Mouse (Mus musculus) small intestine, adult 2 months (tissue): ENCODE measurements at regions not wholly inside any gene's neighbourhood (a gene's known extent, or its start where the extent isn't known, plus 50 kb on each side); places are given as distances from the start of the nearest gene placed in this dataset.

Experiments used
- H3K27ac ChIP-seq: fragments of 200-500 bp; 2 replicates; pipeline ENCODE4 v1.5.1; 2012; ENCODE audit warnings: low read depth, low read length, control low read depth, inconsistent platforms; ENCODE audit not compliant: insufficient read depth
- H3K27me3 ChIP-seq: fragments of 200-500 bp; 2 replicates; pipeline ENCODE4 v1.6.1; 2012; ENCODE audit warnings: mild to moderate bottlenecking, moderate library complexity, low read length, inconsistent platforms; ENCODE audit not compliant: control insufficient read depth, insufficient read depth
- H3K36me3 ChIP-seq: fragments of 200-500 bp; 2 replicates; pipeline ENCODE4 v1.6.1; 2012; ENCODE audit warnings: mild to moderate bottlenecking, low read length, control low read depth, inconsistent platforms; ENCODE audit not compliant: control insufficient read depth, insufficient read depth
- H3K4me1 ChIP-seq: fragments of 200-500 bp; 2 replicates; pipeline ENCODE4 v1.6.1; 2012; ENCODE audit warnings: low read length, inconsistent platforms, mixed read lengths; ENCODE audit not compliant: control insufficient read depth, insufficient read depth, insufficient read length
- H3K4me3 ChIP-seq: fragments of 200-500 bp; 2 replicates; pipeline ENCODE4 v1.5.1; 2012; ENCODE audit warnings: low read depth, mild to moderate bottlenecking, control low read depth, inconsistent platforms, low read length, moderate library complexity
- CTCF ChIP-seq: fragments of 200-500 bp; IDR thresholded peaks from 2 replicates; pipeline ENCODE4 v1.5.1; 2012; ENCODE audit warnings: low read depth, mild to moderate bottlenecking, control low read depth, inconsistent platforms, low read length, moderate library complexity, mixed read lengths; ENCODE audit not compliant: insufficient replicate concordance, insufficient read length; ENCODE audit errors: extremely low read depth
- POLR2A ChIP-seq: fragments of 200-500 bp; IDR thresholded peaks from 2 replicates; pipeline ENCODE4 v1.6.1; 2012; ENCODE audit warnings: low read depth, mild to moderate bottlenecking, control low read depth, inconsistent platforms, low read length, moderate library complexity
- WGBS: fragments of 180-500 bp; shearing (Covaris S2); methylation state at CpG from one replicate; pipeline ENCODE4 v1.1.7; 2018; 5-methylcytosine and 5-hydroxymethylcytosine counted together

GRCm38 (mm10) chr10:24444572-24444971 lies 150.7 kb upstream of the Ccn2 start:
- no peak overlapping the region for H3K4me3 ChIP-seq
- TF ChIP-seq CTCF (no peak), POLR2A (no peak)
- H3K4me1 ChIP-seq = peaks cover 2% of the 10 kb centered on the region; the same call in 1 of the 2 replicates
- no peaks in the 10 kb centered on the region for H3K27me3 ChIP-seq
- H3K27ac ChIP-seq = no peak overlapping the region
- no peaks in the 10 kb centered on the region for H3K36me3 ChIP-seq
- 73% methylated on average over 1 of the region's 1 CpGs for WGBS

GRCm38 (mm10) chr10:24445036-24445435 lies 150.2 kb upstream of the Ccn2 start:
- TF ChIP-seq POLR2A (no peak), CTCF (no peak)
- Histone ChIP-seq H3K27me3 (no peaks in the 10 kb centered on the region), H3K36me3 (no peaks in the 10 kb centered on the region), H3K27ac (no peak overlapping the region), H3K4me1 (peaks cover 2% of the 10 kb centered on the region; the same call in 1 of the 2 replicates), H3K4me3 (no peak overlapping the region)
- 66% methylated on average over 6 of the region's 6 CpGs for WGBS

GRCm38 (mm10) chr10:24446168-24446567 lies 149.1 kb upstream of the Ccn2 start:
- TF ChIP-seq CTCF = no peak
- H3K27ac ChIP-seq = no peak overlapping the region
- H3K4me3 ChIP-seq = no peak overlapping the region
- 26% methylated on average over 8 of the region's 8 CpGs for WGBS
- H3K36me3 ChIP-seq = no peaks in the 10 kb centered on the region
- H3K27me3 ChIP-seq = no peaks in the 10 kb centered on the region
- peaks cover 2% of the 10 kb centered on the region; the same call in 1 of the 2 replicates for H3K4me1 ChIP-seq

GRCm38 (mm10) chr10:24447135-24447534 lies 148.1 kb upstream of the Ccn2 start:
- WGBS = 43% methylated on average over 6 of the region's 6 CpGs
- peaks cover 2% of the 10 kb centered on the region; the same call in 1 of the 2 replicates for H3K4me1 ChIP-seq
- no peak overlapping the region for H3K4me3 ChIP-seq
- TF ChIP-seq POLR2A = no peak
- TF ChIP-seq CTCF = no peak
- H3K27ac ChIP-seq = no peak overlapping the region
- H3K27me3 ChIP-seq = no peaks in the 10 kb centered on the region
- H3K36me3 ChIP-seq = no peaks in the 10 kb centered on the region

- H3K4me1 ChIP-seq = peaks cover 2% of the 10 kb centered on the region; the same call in 1 of the 2 replicates
- 62% methylated on average over 9 of the region's 9 CpGs for WGBS
- H3K27me3 ChIP-seq = no peaks in the 10 kb centered on the region
- H3K4me3 ChIP-seq = no peak overlapping the region
- peak overlapping the region; percentile 27; the same call in 1 of the 2 replicates for H3K27ac ChIP-seq
- no peaks in the 10 kb centered on the region for H3K36me3 ChIP-seq
- TF ChIP-seq POLR2A (no peak), CTCF (no peak)
Measured at GRCm38 (mm10) chr10:24448001-24448561, 147.2 kb upstream of the Ccn2 start.

GRCm38 (mm10) chr10:24453507-24453906 lies 141.7 kb upstream of the Ccn2 start:
- no peaks in the 10 kb centered on the region for H3K27me3 ChIP-seq
- no peak overlapping the region for H3K27ac ChIP-seq
- TF ChIP-seq CTCF (no peak), POLR2A (no peak)
- H3K4me3 ChIP-seq = no peak overlapping the region
- no peaks in the 10 kb centered on the region for H3K4me1 ChIP-seq
- WGBS = 72% methylated on average over 4 of the region's 4 CpGs
- H3K36me3 ChIP-seq = no peaks in the 10 kb centered on the region

- Histone ChIP-seq H3K27me3 (no peaks in the 10 kb centered on the region), H3K27ac (no peak overlapping the region), H3K4me3 (no peak overlapping the region), H3K4me1 (no peaks in the 10 kb centered on the region), H3K36me3 (no peaks in the 10 kb centered on the region)
- 65% methylated on average over 2 of the region's 2 CpGs for WGBS
- TF ChIP-seq POLR2A = no peak
- no peak for TF ChIP-seq CTCF
Measured at GRCm38 (mm10) chr10:24458667-24459066, 136.6 kb upstream of the Ccn2 start.

GRCm38 (mm10) chr10:24463873-24464272 lies 131.4 kb upstream of the Ccn2 start:
- Histone ChIP-seq H3K4me3 (no peak overlapping the region), H3K4me1 (peaks cover 2% of the 10 kb centered on the region; the same call in 1 of the 2 replicates), H3K27ac (no peak overlapping the region), H3K36me3 (no peaks in the 10 kb centered on the region), H3K27me3 (no peaks in the 10 kb centered on the region)
- TF ChIP-seq POLR2A (no peak), CTCF (no peak)
- WGBS = 45% methylated on average over 1 of the region's 1 CpGs
